Mouse (Mus musculus): ENCODE results near the gene Esrrg.

DNA sequence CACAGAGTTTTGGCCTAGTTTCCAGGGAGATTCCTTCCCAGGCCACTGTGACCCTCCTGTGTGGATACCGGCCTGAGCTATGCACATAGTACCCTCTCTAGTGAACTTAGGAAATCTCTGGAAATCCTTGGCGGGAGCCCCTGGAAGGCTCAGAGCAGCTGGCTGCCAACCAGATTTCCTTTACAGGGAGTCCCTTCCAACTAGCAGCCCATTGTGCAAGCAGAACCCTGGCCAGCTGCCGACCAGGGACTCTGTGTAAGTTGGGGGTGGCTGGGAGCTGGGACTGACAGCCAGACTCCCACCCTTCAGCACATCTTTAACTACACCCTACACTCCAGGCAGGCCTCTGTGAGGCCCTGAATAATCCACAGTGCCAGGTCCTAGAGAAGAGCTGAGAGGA, 509.5 kb downstream of the Esrrg start:
- no peak for TF ChIP-seq CTCF (IDR thresholded peaks at IDR 0.05; ENCODE audit: borderline replicate concordance, insufficient read depth, low read depth, low read length)
- no peak for TF ChIP-seq POLR2A (IDR thresholded peaks at IDR 0.05; ENCODE audit: borderline replicate concordance, insufficient read depth, low read length)

Measured in cerebellum, adult 2 months (tissue).